Mouse (Mus musculus) lung, embryonic 16.5 days (tissue): ENCODE results near the gene Gpr107. TPM values are rescaled to one million over a fixed set of nuclear protein-coding genes. Genes with fewer than 3 reads are reported as not detected.

Source experiments
- ATAC-seq: fragments of 200-750 bp; cut with Nextera tagmentation; 2 replicates; pipeline ENCODE4 v1.8.0; 2017; ENCODE audit warnings: low read depth, mild to moderate bottlenecking, moderate library complexity
- H3K27ac ChIP-seq: fragments of 300-500 bp; sonication (generic); 2 replicates; pipeline ENCODE4 v1.5.1; 2014; ENCODE audit warnings: mild to moderate bottlenecking, control low read depth, low read length
- H3K27me3 ChIP-seq: fragments of 300-500 bp; sonication (generic); 2 replicates; pipeline ENCODE4 v1.6.1; 2014; ENCODE audit warnings: low read depth, low read length, mixed read lengths; ENCODE audit not compliant: control insufficient read depth, insufficient read depth
- H3K36me3 ChIP-seq: fragments of 300-500 bp; sonication (generic); 2 replicates; pipeline ENCODE4 v1.6.1; 2014; ENCODE audit warnings: low read length; ENCODE audit not compliant: control insufficient read depth, insufficient read depth
- H3K4me1 ChIP-seq: fragments of 300-500 bp; sonication (generic); replicated peaks from 2 replicates; pipeline ENCODE4 v1.6.1; 2014; ENCODE audit warnings: low read length, mixed read lengths; ENCODE audit not compliant: control insufficient read depth, insufficient read depth
- H3K4me2 ChIP-seq: fragments of 300-500 bp; sonication (generic); 2 replicates; pipeline ENCODE4 v1.6.1; 2014; ENCODE audit warnings: low read depth, low read length, control low read depth
- H3K4me3 ChIP-seq: fragments of 300-500 bp; sonication (generic); 2 replicates; pipeline ENCODE4 v1.5.1; 2014; ENCODE audit warnings: mild to moderate bottlenecking, low read length, control low read depth
- H3K9ac ChIP-seq: fragments of 300-500 bp; sonication (generic); 2 replicates; pipeline ENCODE4 v1.6.1; 2014; ENCODE audit warnings: low read length, control low read depth
- H3K9me3 ChIP-seq: fragments of 300-500 bp; sonication (generic); 2 replicates; pipeline ENCODE4 v1.6.1; 2016; ENCODE audit warnings: low read length; ENCODE audit not compliant: control insufficient read depth
- WGBS: fragments of 180-500 bp; shearing (Covaris S2); extraction: QIAGEN DNeasy Blood & Tissue Kit; methylation state at CpG from one replicate; pipeline ENCODE4 v1.1.7; 2014; 5-methylcytosine and 5-hydroxymethylcytosine counted together
- polyA plus RNA-seq: library from polyadenylated mRNA; unstranded; fragments of >200 nt; fragmentation: Nextera tagmentation; extraction: Ambion mirVana; gene quantifications from 2 replicates; pipeline ENCODE4 v1.2.1, GENCODE M21; 2015

The Gpr107 gene
- polyA plus RNA-seq, 1 experiment from 2014 or later: 34.3 TPM

GRCm38 (mm10) chr2:31142505-31142904, 9.6 kb upstream of the Gpr107 start:
- no peak overlapping the region for H3K27ac ChIP-seq
- peak overlapping the region; percentile 96 for H3K4me2 ChIP-seq
- peaks cover 9% of the 10 kb centered on the region for H3K4me1 ChIP-seq
- peaks cover 3% of the 10 kb centered on the region; the same call in 1 of the 2 replicates for H3K36me3 ChIP-seq
- peak overlapping the region; percentile 90 for H3K9ac ChIP-seq
- H3K9me3 ChIP-seq: no peaks in the 10 kb centered on the region
- H3K27me3 ChIP-seq: no peaks in the 10 kb centered on the region
- 24% methylated on average over 3 of the region's 3 CpGs for WGBS
- ATAC-seq: no peak
- H3K4me3 ChIP-seq: peak overlapping the region; percentile 92

DNA sequence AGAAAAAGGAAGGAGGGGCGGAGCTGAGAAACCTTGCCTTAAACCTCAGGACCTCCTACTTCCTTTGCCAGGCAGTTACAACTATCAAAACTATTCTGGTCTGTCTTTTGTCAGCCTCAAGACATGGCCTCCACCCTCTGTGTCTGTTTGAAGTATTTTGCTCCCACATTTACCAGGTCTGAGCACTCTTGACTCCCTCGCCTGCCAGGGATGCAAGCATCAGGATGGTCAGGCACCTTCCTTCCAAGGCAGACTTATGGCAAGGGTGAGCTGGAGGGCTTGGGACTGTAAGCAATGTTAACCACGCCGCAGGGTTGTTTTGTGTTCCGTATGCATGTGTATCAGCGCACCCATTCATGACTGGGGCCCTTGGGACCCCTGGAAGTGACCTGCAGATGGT, 8.8 kb upstream of the Gpr107 start:
- H3K36me3 ChIP-seq: peaks cover 3% of the 10 kb centered on the region; the same call in 1 of the 2 replicates
- 69% methylated on average over 6 of the region's 6 CpGs for WGBS
- ATAC-seq: no peak

GRCm38 (mm10) chr2:31143768-31144695, 8.1 kb upstream of the Gpr107 start:
- peaks cover 9% of the 10 kb centered on the region for H3K4me1 ChIP-seq
- H3K27me3 ChIP-seq: no peaks in the 10 kb centered on the region
- no peak overlapping the region for H3K27ac ChIP-seq
- no peak for ATAC-seq
- no peak overlapping the region for H3K4me2 ChIP-seq
- 61% methylated on average over 16 of the region's 16 CpGs for WGBS
- H3K9me3 ChIP-seq: no peaks in the 10 kb centered on the region
- H3K36me3 ChIP-seq: peaks cover 3% of the 10 kb centered on the region; the same call in 1 of the 2 replicates
- H3K9ac ChIP-seq: no peak overlapping the region
- H3K4me3 ChIP-seq: no peak overlapping the region

More for the DNA sequence above, 8.8 kb upstream of the Gpr107 start:
- Histone ChIP-seq H3K4me1 (peaks cover 9% of the 10 kb centered on the region), H3K27me3 (no peaks in the 10 kb centered on the region), H3K9me3 (no peaks in the 10 kb centered on the region), H3K27ac (no peak overlapping the region), H3K4me3 (no peak overlapping the region), H3K9ac (no peak overlapping the region), H3K4me2 (no peak overlapping the region)

GRCm38 (mm10) chr2:31144901-31145300, 7.2 kb upstream of the Gpr107 start:
- no peak overlapping the region for H3K4me2 ChIP-seq
- H3K27me3 ChIP-seq: no peaks in the 10 kb centered on the region
- no peaks in the 10 kb centered on the region for H3K9me3 ChIP-seq
- H3K4me3 ChIP-seq: no peak overlapping the region
- H3K9ac ChIP-seq: no peak overlapping the region
- no peak overlapping the region for H3K27ac ChIP-seq
- no peak for ATAC-seq
- 59% methylated on average over 1 of the region's 1 CpGs for WGBS
- peaks cover 9% of the 10 kb centered on the region for H3K4me1 ChIP-seq
- H3K36me3 ChIP-seq: peaks cover 3% of the 10 kb centered on the region; the same call in 1 of the 2 replicates

DNA sequence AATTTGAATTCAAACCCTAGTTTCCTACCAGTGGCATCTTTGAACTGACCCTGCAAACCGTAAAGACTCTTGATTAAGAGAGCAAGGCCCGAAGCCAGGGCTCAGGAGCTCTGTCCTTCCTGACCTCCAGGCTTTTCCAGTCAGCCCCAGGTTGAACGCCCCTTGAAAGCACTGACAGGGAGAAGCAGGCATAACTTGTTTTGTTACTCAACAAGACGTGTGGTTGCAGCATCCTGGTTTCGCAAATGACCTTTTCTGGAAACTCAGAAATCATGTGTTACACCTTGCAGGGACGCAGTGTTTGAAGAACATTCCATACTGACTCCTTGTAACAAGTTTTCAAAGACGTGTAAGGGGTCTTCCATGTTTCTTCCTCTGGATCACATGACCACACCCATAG, 5.1 kb upstream of the Gpr107 start:
- Histone ChIP-seq H3K27ac (no peak overlapping the region), H3K9me3 (no peaks in the 10 kb centered on the region), H3K4me1 (peaks cover 8% of the 10 kb centered on the region), H3K4me2 (no peak overlapping the region), H3K27me3 (no peaks in the 10 kb centered on the region), H3K9ac (no peak overlapping the region), H3K4me3 (no peak overlapping the region), H3K36me3 (peaks cover 8% of the 10 kb centered on the region)
- ATAC-seq: no peak
- 79% methylated on average over 7 of the region's 7 CpGs for WGBS

DNA sequence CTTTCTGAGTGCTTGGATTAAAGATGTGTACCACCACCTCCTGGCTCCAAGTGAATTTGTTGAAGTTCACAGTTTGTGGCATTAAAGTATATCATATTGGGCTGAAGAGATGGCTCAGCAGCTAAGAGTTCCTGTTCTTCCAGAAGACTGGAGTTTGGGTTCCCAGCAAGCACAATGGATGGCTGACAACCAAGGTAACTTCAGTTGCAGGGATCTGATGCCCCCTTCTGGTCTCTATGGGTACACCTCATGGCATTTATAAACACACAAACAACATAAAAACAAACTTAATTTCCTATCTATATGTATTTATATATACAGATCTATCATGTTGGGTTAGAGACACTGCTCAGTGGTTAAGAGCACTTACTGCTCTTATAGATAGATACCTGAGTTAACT, 1.4 kb upstream of the Gpr107 start:
- ATAC-seq: no peak
- no peak overlapping the region for H3K9ac ChIP-seq
- no peaks in the 10 kb centered on the region for H3K9me3 ChIP-seq
- peaks cover 13% of the 10 kb centered on the region for H3K4me1 ChIP-seq
- no peak overlapping the region for H3K4me3 ChIP-seq
- no peak overlapping the region for H3K27ac ChIP-seq
- no peak overlapping the region for H3K4me2 ChIP-seq
- peaks cover 8% of the 10 kb centered on the region; the same call in 1 of the 2 replicates for H3K36me3 ChIP-seq
- H3K27me3 ChIP-seq: no peaks in the 10 kb centered on the region

- Histone ChIP-seq H3K4me2 (no peak overlapping the region), H3K9me3 (no peaks in the 10 kb centered on the region), H3K4me3 (no peak overlapping the region), H3K27ac (no peak overlapping the region), H3K9ac (no peak overlapping the region), H3K4me1 (peaks cover 8% of the 10 kb centered on the region), H3K27me3 (no peaks in the 10 kb centered on the region), H3K36me3 (no peaks in the 10 kb centered on the region)
- WGBS: 70% methylated on average over 3 of the region's 3 CpGs
- no peak for ATAC-seq
These were observed 4.7 kb downstream of the Gpr107 start for GRCm38 (mm10) chr2:31156846-31157245.

- 82% methylated on average over 10 of the region's 10 CpGs for WGBS
- Histone ChIP-seq H3K4me2 (no peak overlapping the region), H3K36me3 (no peaks in the 10 kb centered on the region), H3K27ac (no peak overlapping the region), H3K4me3 (no peak overlapping the region), H3K27me3 (no peaks in the 10 kb centered on the region), H3K9me3 (no peaks in the 10 kb centered on the region), H3K4me1 (peaks cover 18% of the 10 kb centered on the region), H3K9ac (no peak overlapping the region)
- no peak for ATAC-seq
These were observed 8.2 kb downstream of the Gpr107 start for GRCm38 (mm10) chr2:31160147-31160920.

- no peaks in the 10 kb centered on the region for H3K36me3 ChIP-seq
- no peak overlapping the region for H3K9ac ChIP-seq
- ATAC-seq: no peak
- H3K4me1 ChIP-seq: peaks cover 21% of the 10 kb centered on the region
- H3K27me3 ChIP-seq: no peaks in the 10 kb centered on the region
- H3K4me2 ChIP-seq: no peak overlapping the region
- H3K27ac ChIP-seq: no peak overlapping the region
- no peaks in the 10 kb centered on the region for H3K9me3 ChIP-seq
- 78% methylated on average over 4 of the region's 4 CpGs for WGBS
- H3K4me3 ChIP-seq: no peak overlapping the region
These were observed 9.5 kb downstream of the Gpr107 start for GRCm38 (mm10) chr2:31161620-31162019.
